Mouse (Mus musculus): ENCODE results near the gene Csad.
"Not testable (repeated sequence)": the region's sequence is repeated elsewhere in the genome, so short reads cannot be mapped to it uniquely, and the experiment has no call there.

Csad gene

GRCm38 (mm10) chr15:102156836-102157235 is 47.7 kb downstream of the Csad start:
- no peak for DNase-seq

DNA sequence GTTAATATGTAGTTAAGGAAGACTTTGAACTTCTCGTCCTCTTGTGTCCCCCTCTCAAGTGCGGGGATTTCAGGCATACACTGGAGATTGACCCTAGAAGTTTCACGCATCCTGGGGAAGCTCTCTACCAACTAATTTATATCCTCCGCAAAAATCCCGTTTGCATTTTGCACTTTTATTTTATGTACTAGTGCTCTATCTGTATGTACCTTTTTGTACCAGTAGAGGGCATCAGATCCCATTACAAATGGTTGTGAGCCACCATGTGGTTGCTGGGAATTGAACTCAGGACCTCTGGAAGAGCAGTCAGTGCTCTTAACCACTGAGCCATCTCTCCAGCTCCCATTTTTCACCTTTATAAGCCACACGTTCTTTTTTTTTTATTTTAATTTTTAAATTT is 49.5 kb downstream of the Csad start:
- DNase-seq, result not testable (repeated sequence)

DNA sequence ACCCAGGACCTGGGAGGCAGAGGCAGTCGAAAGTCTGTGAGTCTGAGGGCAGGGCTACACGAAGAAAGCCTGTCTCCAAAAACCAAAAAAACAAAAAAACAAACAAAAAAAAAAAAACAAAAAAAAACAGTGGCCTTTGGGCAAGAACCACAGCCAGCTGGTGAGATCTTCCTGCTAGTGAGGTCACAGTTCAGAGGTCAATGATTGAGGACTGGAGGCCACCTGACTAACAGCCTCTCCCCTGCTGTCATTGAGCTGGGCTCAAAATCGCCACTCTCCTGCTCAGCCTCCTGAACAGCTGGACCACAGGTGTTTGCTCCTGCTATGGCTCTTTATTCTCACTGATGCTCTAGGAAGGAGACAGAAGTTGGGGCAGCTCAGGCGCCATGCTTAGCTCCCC is 51.9 kb downstream of the Csad start:
- DNase-seq, result no peak

GRCm38 (mm10) chr15:102150301-102151135 is 54.0 kb downstream of the Csad start, which contains the start of gene Soat2:
Gene Soat2, plus strand, starts transcription at chr15:102150526.
- no peak for DNase-seq

DNA sequence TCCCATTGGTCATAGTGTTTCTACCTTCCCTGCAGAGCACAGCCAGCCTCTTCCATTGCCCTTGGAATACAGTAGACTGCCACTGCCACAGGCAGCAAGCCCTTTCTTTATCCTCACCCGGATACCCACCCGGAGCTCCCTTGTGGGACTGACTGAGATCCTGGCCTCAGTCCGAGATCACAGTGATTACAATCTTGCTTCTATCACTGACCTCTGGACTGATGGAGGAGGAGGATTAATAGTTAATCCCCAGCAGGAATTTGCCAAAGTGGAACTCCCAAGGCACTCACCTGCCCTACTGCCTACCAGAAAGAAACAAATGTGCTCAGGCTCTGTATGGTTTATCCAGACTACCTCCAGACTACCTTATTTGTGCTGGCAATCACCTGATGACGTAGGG is 55.0 kb downstream of the Csad start:
- no peak for DNase-seq

DNA sequence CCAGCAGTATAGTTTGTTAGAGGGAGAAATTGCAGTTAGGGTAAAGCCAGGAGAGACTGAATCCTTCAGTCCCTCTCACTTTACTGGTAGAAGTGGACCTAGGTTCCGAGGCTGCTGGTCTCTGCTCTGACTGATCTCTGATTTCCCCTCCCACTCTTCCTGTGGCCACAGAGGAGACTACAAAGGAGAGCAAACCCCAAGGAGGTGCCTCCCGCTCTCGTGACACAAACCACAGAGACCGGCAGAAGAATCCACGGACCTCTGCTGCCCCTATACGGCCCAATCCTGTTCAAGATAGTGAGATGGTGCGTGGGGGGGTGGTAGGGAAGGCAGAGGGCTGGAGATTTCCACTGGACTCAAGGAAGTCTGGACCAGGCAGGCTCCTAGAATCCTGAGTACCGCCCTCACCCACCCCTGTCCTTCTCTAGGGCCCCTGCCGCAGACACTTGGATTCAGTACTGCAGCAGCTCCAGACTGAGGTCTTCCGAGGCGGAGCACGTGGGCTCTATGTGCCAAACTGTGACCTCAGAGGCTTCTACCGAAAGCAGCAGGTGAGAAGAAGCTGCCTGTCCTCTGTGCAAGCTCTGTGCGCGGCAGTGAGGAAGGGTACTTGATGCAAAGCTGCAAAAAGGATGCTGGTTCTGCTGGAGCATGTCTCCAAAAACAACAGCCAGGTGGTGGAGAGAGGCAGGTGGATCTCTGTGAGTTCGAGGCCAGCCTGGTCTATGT is 56.7 kb downstream of the Csad start:
- no peak for DNase-seq

DNA sequence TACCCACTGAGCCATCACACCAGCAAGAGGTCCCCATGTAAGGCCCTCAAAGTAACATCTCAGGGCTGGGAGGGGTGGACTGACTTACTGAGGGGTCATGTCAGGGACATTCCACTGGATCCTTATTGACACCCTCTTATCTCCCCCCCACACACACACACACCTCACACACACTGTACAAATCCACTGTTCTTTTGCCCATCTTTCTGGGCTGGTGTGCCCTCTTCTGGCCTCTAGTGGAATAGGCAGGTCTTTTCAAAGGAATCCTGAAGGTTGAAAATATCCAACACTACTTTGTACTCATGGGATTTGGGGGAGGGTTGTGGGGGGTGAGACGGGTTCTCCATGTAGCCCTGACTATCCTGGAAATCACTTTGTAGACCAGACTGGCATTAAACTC is 57.6 kb downstream of the Csad start:
- DNase-seq, result peak; percentile 35

DNA sequence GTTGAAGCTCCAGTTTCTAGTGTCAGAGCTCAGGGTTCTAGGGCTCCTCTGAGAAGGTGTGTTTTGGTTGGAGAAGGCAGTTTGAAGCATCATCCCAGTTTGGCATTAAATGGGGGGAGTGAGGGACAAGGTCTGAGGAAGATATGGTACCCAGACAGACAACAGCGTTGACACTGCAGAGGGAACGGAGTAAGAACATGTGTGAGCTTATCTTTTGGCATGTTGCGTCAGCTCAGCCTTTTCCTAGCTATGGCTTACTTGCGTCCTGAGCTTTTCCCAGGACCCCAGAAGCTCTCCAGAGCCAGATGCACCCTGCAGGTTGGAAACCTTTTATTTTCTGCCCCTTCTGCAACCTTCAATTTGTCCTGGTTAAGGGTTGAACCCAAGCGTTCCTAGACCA is 58.4 kb downstream of the Csad start:
- no peak for DNase-seq

DNA sequence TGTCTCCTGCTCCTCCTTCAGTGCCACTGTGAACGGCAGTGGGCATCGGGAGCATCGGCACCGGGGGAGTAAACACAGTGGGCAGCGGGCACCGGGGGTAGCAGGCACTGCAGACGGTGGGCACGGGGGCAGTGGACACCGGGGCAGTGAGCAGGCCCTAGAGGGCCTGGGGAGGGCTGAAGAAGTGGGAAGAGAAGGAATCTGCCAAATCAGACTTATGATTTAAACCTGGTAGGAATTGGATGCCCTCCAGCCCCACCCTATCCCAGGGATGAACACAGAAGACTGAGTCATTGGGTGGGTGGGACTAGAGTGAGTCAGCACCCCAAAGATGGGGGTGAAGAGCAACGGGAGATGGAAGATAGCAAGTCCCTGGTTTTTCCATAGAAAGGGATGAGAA is 59.2 kb downstream of the Csad start:
- peak; percentile 87 for DNase-seq

- DNase-seq, result no peak
Observed at GRCm38 (mm10) chr15:102144726-102145125, 59.8 kb downstream of the Csad start.

DNA sequence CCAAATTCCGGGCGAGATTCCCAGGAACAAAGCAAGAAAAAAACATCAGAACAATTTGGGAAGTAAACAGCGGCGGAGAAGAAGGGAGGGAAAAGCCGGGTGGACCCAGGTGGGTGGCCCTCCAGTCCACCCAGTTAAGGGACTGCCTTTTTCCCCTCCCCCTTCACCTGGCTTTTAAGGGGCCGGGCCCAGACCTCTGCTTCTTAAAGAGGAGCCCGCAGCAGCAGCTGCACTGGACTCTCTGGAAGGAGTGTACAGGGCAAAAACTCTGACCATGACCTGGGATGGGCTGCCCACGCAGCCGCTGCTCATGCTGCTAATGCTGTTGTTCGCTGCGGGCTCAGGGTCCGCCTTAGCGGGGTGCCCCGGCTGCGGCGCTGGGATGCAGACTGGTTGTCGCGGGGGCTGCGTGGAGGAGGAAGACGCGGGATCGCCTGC is 60.2 kb downstream of the Csad start, which contains the start of gene Igfbp6:
TSS of gene Igfbp6 (plus strand) at position 89 of the 438 bp plus-strand sequence.
- peak; percentile 35 for DNase-seq

DNA sequence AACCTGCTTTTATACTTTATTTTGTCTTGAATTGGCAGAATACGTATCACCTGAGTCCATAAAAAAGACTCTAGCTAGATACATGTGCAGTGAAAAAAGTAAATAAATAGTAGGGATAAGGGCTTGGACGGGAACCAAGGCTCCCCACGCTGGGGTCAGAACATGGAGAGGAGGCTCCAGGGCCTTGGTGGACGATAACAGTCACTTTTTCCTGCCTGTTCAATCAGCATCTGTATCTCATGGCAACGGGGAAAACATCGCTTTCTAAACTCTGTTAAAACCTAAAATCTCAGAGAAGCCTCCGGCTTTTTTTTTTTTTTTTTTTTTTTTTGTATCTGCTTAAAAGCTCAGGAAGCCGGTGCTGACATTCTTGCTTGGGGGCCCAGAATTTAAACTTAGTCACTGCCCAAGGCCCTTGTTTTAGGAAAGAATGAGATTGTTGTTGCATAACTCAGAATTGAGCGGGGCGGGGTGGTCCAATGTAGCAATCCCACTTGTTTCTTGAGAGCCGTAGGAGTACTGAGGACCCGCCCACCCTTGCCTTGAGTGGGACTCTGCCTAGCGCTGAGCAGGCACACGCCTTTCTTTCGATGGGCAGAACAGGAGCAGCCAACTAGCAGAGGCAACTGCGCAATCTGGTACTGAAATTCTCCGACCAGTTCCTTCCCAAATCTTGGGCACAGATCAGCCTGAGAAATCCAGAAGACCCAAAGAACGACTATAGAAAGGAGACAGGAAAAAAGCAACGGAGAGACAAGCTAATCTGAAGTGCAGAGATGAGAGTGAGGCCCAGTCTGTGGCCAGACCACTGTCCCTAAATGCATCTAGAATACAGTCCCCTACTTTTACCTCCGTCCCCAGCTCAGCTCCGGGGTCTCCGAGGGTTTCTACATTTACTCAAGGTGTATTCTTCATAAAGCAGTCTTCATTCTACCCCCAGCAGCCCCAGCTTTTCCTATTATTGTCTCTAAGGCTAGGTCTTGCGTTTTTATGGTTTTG is 61.3 kb downstream of the Csad start:
- peak; percentile 61 for DNase-seq

GRCm38 (mm10) chr15:102141120-102141519 is 63.4 kb downstream of the Csad start:
- no peak for DNase-seq

DNA sequence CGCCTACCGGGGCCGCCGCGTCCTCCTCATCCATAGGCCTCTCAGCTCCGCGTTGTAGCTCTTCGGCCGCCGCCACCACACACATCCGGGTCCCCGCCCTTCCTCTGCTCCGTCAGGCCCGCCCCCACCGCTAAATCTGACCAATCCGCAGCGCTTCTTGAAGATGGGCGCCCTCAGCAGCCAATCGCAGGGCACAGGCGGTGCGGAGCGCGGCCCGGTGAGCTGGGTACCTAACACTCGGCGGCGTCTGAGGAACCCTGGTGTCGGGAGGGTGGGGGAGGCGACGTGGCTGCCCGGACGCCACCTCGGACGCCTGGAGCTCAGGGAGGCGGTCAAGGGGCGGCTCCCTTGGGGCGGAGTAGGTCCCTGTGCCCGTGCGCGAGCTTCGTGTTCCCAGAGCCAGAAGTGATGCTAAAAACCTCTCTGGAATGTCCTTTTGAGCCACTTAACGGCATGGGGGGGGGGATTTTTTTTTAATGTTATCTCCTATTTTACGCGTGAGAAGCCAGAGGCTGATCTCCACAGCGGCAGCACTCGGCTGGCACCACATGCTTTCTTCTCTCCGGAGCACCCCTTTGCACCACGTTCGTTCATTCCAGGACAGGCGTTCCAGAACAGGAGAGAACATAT is 68.3 kb downstream of the Csad start, which contains the start of gene Spryd3:
TSS of gene Spryd3 (minus strand) at position 106 of the 630 bp plus-strand sequence.
- peak; percentile 98 for DNase-seq

- no peak for DNase-seq
Observed at GRCm38 (mm10) chr15:102135522-102136128, 68.9 kb downstream of the Csad start.

- DNase-seq, result no peak
Observed at GRCm38 (mm10) chr15:102134709-102135108, 69.8 kb downstream of the Csad start.

DNA sequence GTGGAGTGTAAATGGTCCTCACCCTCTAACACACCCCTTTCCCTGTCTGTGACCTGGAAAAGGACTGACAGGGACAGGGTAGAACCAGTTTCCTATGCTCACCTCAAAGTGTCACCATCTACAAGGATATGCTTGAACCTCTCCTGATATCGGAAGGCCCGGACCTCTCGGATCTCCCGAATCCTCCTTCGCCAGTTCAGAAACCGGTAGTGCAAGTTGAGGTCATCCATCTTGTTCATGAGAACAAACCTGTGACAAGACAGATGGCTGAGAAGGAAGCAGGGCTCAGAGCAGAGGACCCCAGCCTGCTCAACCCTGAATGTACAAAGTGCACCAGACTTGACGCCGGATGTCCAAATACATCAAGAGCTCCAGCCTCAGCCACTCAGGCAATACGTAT is 71.2 kb downstream of the Csad start:
- DNase-seq, result no peak
